In genomic region chr1:183104696-183105095, GRCm38 (mm10) we compare ENCODE assay signal across 30 mouse cellular contexts.
"Had no signal": no experiment of that assay in that cellular context is flagged by ENCODE, and none has a peak within 500 bp of the region (broad histone marks: within the 10 kb centered on the region; RNA-seq: fewer than 3 reads in every experiment).

No protein-coding gene starts in this region.

- H3K27me3 ChIP-seq: limb, embryonic 12.5 days; limb, embryonic 13.5 days; limb, embryonic 15.5 days; liver, embryonic 12.5 days; liver, embryonic 13.5 days; liver, embryonic 15.5 days; lung, embryonic 15.5 days; midbrain, embryonic 12.5 days; midbrain, embryonic 13.5 days; midbrain, embryonic 15.5 days had no signal

- H3K36me3 ChIP-seq: limb, embryonic 15.5 days; liver, embryonic 12.5 days; liver, embryonic 13.5 days; liver, embryonic 15.5 days; lung, embryonic 15.5 days; midbrain, embryonic 12.5 days; midbrain, embryonic 13.5 days; midbrain, embryonic 15.5 days had no signal

- H3K9ac ChIP-seq: limb, embryonic 12.5 days; limb, embryonic 13.5 days; limb, embryonic 15.5 days; liver, embryonic 12.5 days; liver, embryonic 13.5 days; liver, embryonic 14.5 days; liver, embryonic 15.5 days; liver, postnatal 0 days; lung, embryonic 14.5 days; lung, embryonic 15.5 days; midbrain, embryonic 12.5 days; midbrain, embryonic 13.5 days; midbrain, embryonic 15.5 days had no signal

- H3K27ac ChIP-seq: left cerebral cortex, adult 2 months; limb, embryonic 10.5 days; limb, embryonic 12.5 days; limb, embryonic 13.5 days; limb, embryonic 15.5 days; liver, embryonic 12.5 days; liver, embryonic 13.5 days; liver, embryonic 14.5 days; liver, embryonic 15.5 days; lung, embryonic 15.5 days; macrophage; midbrain, embryonic 12.5 days; midbrain, embryonic 13.5 days; midbrain, embryonic 15.5 days had no signal

- H3K4me1 ChIP-seq: liver, embryonic 12.5 days; liver, embryonic 13.5 days; liver, embryonic 15.5 days; lung, embryonic 15.5 days; midbrain, embryonic 13.5 days; midbrain, embryonic 15.5 days had no signal

- DNase-seq: left cerebral cortex, postnatal 4 days; liver; liver, embryonic 13.5 days; liver, postnatal 0 days; lung, adult 18-20 months; lung, adult 2 months; lung, embryonic 14.5 days; lung, postnatal 10 days; lung, postnatal 14 days; lung, postnatal 36 days; lung, postnatal 4 days; midbrain, embryonic 14.5 days had no signal

- H3K4me3 ChIP-seq: left cerebral cortex, adult 2 months; limb, embryonic 10.5 days; limb, embryonic 12.5 days; limb, embryonic 13.5 days; limb, embryonic 15.5 days; liver, embryonic 12.5 days; liver, embryonic 13.5 days; liver, embryonic 15.5 days; lung, embryonic 15.5 days; megakaryocyte, embryonic 14.5 days; midbrain, embryonic 12.5 days; midbrain, embryonic 13.5 days; midbrain, embryonic 15.5 days; myocyte had no signal

- ATAC-seq: liver, embryonic 12.5 days; liver, postnatal 0 days; lung, postnatal 0 days; midbrain, embryonic 13.5 days; midbrain, embryonic 15.5 days; midbrain, embryonic 16.5 days had no signal

- H3K4me2 ChIP-seq: limb, embryonic 12.5 days; limb, embryonic 13.5 days; limb, embryonic 15.5 days; liver, embryonic 11.5 days; liver, embryonic 12.5 days; liver, embryonic 13.5 days; liver, embryonic 15.5 days; lung, embryonic 14.5 days; lung, embryonic 15.5 days; midbrain, embryonic 12.5 days; midbrain, embryonic 13.5 days; midbrain, embryonic 15.5 days had no signal

- H3K9me3 ChIP-seq: limb, embryonic 10.5 days; limb, embryonic 12.5 days; limb, embryonic 13.5 days; limb, embryonic 15.5 days; liver, embryonic 12.5 days; liver, embryonic 13.5 days; liver, embryonic 15.5 days; lung, embryonic 15.5 days; megakaryocyte, embryonic 14.5 days; midbrain, embryonic 12.5 days; midbrain, embryonic 13.5 days; midbrain, embryonic 15.5 days had no signal
